Mouse (Mus musculus) macrophage (primary cell): Measurements from ENCODE around the gene Dusp12. TPM values are rescaled to one million over a fixed set of nuclear protein-coding genes. Genes with fewer than 3 reads are reported as not detected.

ENCODE experiments used
- H3K27ac ChIP-seq: fragments of 350-480 bp; formaldehyde crosslinking; 2 replicates; pipeline ENCODE4 v1.9.0; 2021
- H3K36me3 ChIP-seq: fragments of 350-480 bp; formaldehyde crosslinking; 2 replicates; pipeline ENCODE4 v1.9.0; 2021; ENCODE audit errors: inconsistent target
- H3K4me3 ChIP-seq: fragments of 350-480 bp; formaldehyde crosslinking; 2 replicates; pipeline ENCODE4 v1.9.0; 2021; ENCODE audit errors: inconsistent target
- H3K79me2 ChIP-seq: fragments of 350-480 bp; formaldehyde crosslinking; 2 replicates; pipeline ENCODE4 v1.9.0; 2021; ENCODE audit errors: inconsistent target
- WGBS: methylation state at CpG from one replicate; pipeline ENCODE4 v1.1.7; 2026; ENCODE audit warnings: inconsistent platforms; ENCODE audit not compliant: missing documents; 5-methylcytosine and 5-hydroxymethylcytosine counted together
- polyA plus RNA-seq: library from polyadenylated mRNA; stranded (reverse); fragments of 250-400 nt; gene quantifications from 3 replicates; pipeline ENCODE4 v1.2.4, GENCODE M21; 2018; ENCODE audit warnings: inconsistent platforms
- total RNA-seq, 78 experiments: library from RNA; depleted of rRNA; stranded (reverse); fragments of 250-400 nt; gene quantifications; 1 replicate in 9 of 78; 2 replicates in 24 of 78; 3 replicates in 43 of 78; 4 replicates in 2 of 78; pipeline ENCODE4 v1.2.4; 2018; ENCODE audit warnings: inconsistent platforms in 56 of 78

The Dusp12 gene
- 10 to 100 TPM in 17 of 26 experiments, 1 to 10 TPM in 9; 3.0 to 37.0 (median 17.2) TPM for total RNA-seq (2018; cell fraction: chromatin; rRNA removed)
- 10 to 100 TPM in 17 of 26 experiments, 1 to 10 TPM in 9; 6.9 to 18.6 (median 12.3) TPM for total RNA-seq (2018; cell fraction: cytosol; rRNA removed)
- 10 to 100 TPM in 12 of 26 experiments, 1 to 10 TPM in 14; 3.2 to 29.1 (median 9.8) TPM for total RNA-seq (2018; cell fraction: nucleus; rRNA removed)
- 9.6 to 14.7 TPM (median 12.1 TPM) in 3 replicates for polyA plus RNA-seq

GRCm38 (mm10) chr1:170884978-170885561 is at the start of gene Dusp12, which contains the start of gene Gm26620:
Gene Dusp12, minus strand, starts transcription at chr1:170885540.
Gene Gm26620, plus strand, starts transcription at chr1:170885065.
- WGBS, result 0% methylated on average over 46 of the region's 46 CpGs
- Histone ChIP-seq H3K4me3 (peak within 1 kb of the TSS; percentile 61), H3K79me2 (peaks cover 38% of the 10 kb centered on the region), H3K36me3 (peaks cover 11% of the 10 kb centered on the region), H3K27ac (no peak within 1 kb of the TSS)

GRCm38 (mm10) chr1:170934383-170934782 is 49.0 kb upstream of the Dusp12 start:
- no peak overlapping the region for H3K4me3 ChIP-seq
- no peaks in the 10 kb centered on the region for H3K79me2 ChIP-seq
- H3K36me3 ChIP-seq, result no peaks in the 10 kb centered on the region
- H3K27ac ChIP-seq, result peak overlapping the region; percentile 83
- WGBS, result 20% methylated on average over 2 of the region's 2 CpGs

GRCm38 (mm10) chr1:170933940-170934339 is 48.6 kb upstream of the Dusp12 start:
- peak overlapping the region; percentile 83 for H3K27ac ChIP-seq
- WGBS, result 64% methylated on average over 1 of the region's 1 CpGs
- no peaks in the 10 kb centered on the region for H3K36me3 ChIP-seq
- H3K79me2 ChIP-seq, result no peaks in the 10 kb centered on the region
- H3K4me3 ChIP-seq, result no peak overlapping the region

- 95% methylated on average over 6 of the region's 6 CpGs for WGBS
- Histone ChIP-seq H3K27ac (peak overlapping the region; percentile 83), H3K79me2 (no peaks in the 10 kb centered on the region), H3K36me3 (no peaks in the 10 kb centered on the region), H3K4me3 (no peak overlapping the region)
Measured at GRCm38 (mm10) chr1:170933386-170933920, 48.1 kb upstream of the Dusp12 start.

GRCm38 (mm10) chr1:170932043-170932442 is 46.7 kb upstream of the Dusp12 start:
- H3K4me3 ChIP-seq, result no peak overlapping the region
- H3K27ac ChIP-seq, result 0 out of 2 replicates have a peak overlapping the region, but pooled peaks have one; percentile 4
- no peaks in the 10 kb centered on the region for H3K36me3 ChIP-seq
- WGBS, result 37% methylated on average over 3 of the region's 3 CpGs
- no peaks in the 10 kb centered on the region for H3K79me2 ChIP-seq

GRCm38 (mm10) chr1:170929245-170929644 is 43.9 kb upstream of the Dusp12 start:
- WGBS, result 96% methylated on average over 3 of the region's 4 CpGs
- no peak overlapping the region for H3K27ac ChIP-seq

GRCm38 (mm10) chr1:170928467-170928866 is 43.1 kb upstream of the Dusp12 start:
- H3K4me3 ChIP-seq, result no peak overlapping the region
- no peaks in the 10 kb centered on the region for H3K79me2 ChIP-seq
- no peaks in the 10 kb centered on the region for H3K36me3 ChIP-seq
- WGBS, result 72% methylated on average over 2 of the region's 2 CpGs
- no peak overlapping the region for H3K27ac ChIP-seq

More at GRCm38 (mm10) chr1:170929245-170929644, 43.9 kb upstream of the Dusp12 start:
- Histone ChIP-seq H3K4me3 (no peak overlapping the region), H3K79me2 (no peaks in the 10 kb centered on the region), H3K36me3 (no peaks in the 10 kb centered on the region)

- Histone ChIP-seq H3K27ac (no peak within 1 kb of the TSS), H3K4me3 (no peak within 1 kb of the TSS), H3K79me2 (no peaks in the 10 kb centered on the region), H3K36me3 (no peaks in the 10 kb centered on the region)
- 93% methylated on average over 3 of the region's 3 CpGs for whole genome bisulfite sequencing
Measured at GRCm38 (mm10) chr1:170927378-170927777, 42.0 kb upstream of the Dusp12 start, which contains the start of gene Fcrla. Gene Fcrla, minus strand, starts transcription at chr1:170927583.

GRCm38 (mm10) chr1:170926941-170927340 is 41.6 kb upstream of the Dusp12 start:
- Histone ChIP-seq H3K27ac (no peak overlapping the region), H3K36me3 (no peaks in the 10 kb centered on the region), H3K79me2 (no peaks in the 10 kb centered on the region), H3K4me3 (no peak overlapping the region)
- WGBS, result 95% methylated on average over 6 of the region's 6 CpGs

GRCm38 (mm10) chr1:170924485-170924884 is 39.1 kb upstream of the Dusp12 start:
- 0 out of 2 replicates have a peak overlapping the region, but pooled peaks have one; percentile 2 for H3K4me3 ChIP-seq
- peak overlapping the region; percentile 17; the same call in 1 of the 2 replicates for H3K27ac ChIP-seq
- 16% methylated on average over 6 of the region's 6 CpGs for WGBS
- H3K79me2 ChIP-seq, result no peaks in the 10 kb centered on the region
- no peaks in the 10 kb centered on the region for H3K36me3 ChIP-seq

- Histone ChIP-seq H3K4me3 (no peak overlapping the region), H3K79me2 (no peaks in the 10 kb centered on the region), H3K36me3 (no peaks in the 10 kb centered on the region), H3K27ac (no peak overlapping the region)
- WGBS, result 63% methylated on average over 8 of the region's 8 CpGs
Measured at GRCm38 (mm10) chr1:170919308-170919707, 34.0 kb upstream of the Dusp12 start.

GRCm38 (mm10) chr1:170915657-170916056 is 30.3 kb upstream of the Dusp12 start:
- H3K36me3 ChIP-seq, result no peaks in the 10 kb centered on the region
- H3K79me2 ChIP-seq, result no peaks in the 10 kb centered on the region
- 82% methylated on average over 5 of the region's 5 CpGs for WGBS
- H3K27ac ChIP-seq, result no peak overlapping the region
- H3K4me3 ChIP-seq, result no peak overlapping the region

GRCm38 (mm10) chr1:170912891-170913615 is 27.7 kb upstream of the Dusp12 start, which contains the start of gene Fcrlb:
Gene Fcrlb, minus strand, starts transcription at chr1:170912941.
- WGBS, result 85% methylated on average over 5 of the region's 5 CpGs
- H3K4me3 ChIP-seq, result no peak within 1 kb of the TSS
- no peaks in the 10 kb centered on the region for H3K79me2 ChIP-seq
- H3K27ac ChIP-seq, result no peak within 1 kb of the TSS
- no peaks in the 10 kb centered on the region for H3K36me3 ChIP-seq

GRCm38 (mm10) chr1:170911907-170912660 is 26.7 kb upstream of the Dusp12 start:
- Histone ChIP-seq H3K4me3 (no peak overlapping the region), H3K79me2 (no peaks in the 10 kb centered on the region), H3K27ac (no peak overlapping the region), H3K36me3 (no peaks in the 10 kb centered on the region)
- 73% methylated on average over 11 of the region's 11 CpGs for WGBS
